Mouse (Mus musculus) cerebellum, adult 9-11 months (tissue): ENCODE measurements around the gene Plcb4.
"Not testable (repeated sequence)": the region's sequence is repeated elsewhere in the genome, so short reads cannot be mapped to it uniquely, and the experiment has no call there.

Experiments
- DNase-seq: peaks from one replicate; pipeline ENCODE4 v3.0.0; 2022

Plcb4 gene

GRCm38 (mm10) chr2:135963089-135963488, 304.3 kb downstream of the Plcb4 start:
- DNase-seq: no peak

GRCm38 (mm10) chr2:135966871-135967557, 308.2 kb downstream of the Plcb4 start:
- peak; percentile 64 for DNase-seq

- peak; percentile 81 for DNase-seq
Measured at GRCm38 (mm10) chr2:135968159-135968558, 309.3 kb downstream of the Plcb4 start.

GRCm38 (mm10) chr2:135970902-135971301, 312.1 kb downstream of the Plcb4 start:
- DNase-seq: no peak

DNA sequence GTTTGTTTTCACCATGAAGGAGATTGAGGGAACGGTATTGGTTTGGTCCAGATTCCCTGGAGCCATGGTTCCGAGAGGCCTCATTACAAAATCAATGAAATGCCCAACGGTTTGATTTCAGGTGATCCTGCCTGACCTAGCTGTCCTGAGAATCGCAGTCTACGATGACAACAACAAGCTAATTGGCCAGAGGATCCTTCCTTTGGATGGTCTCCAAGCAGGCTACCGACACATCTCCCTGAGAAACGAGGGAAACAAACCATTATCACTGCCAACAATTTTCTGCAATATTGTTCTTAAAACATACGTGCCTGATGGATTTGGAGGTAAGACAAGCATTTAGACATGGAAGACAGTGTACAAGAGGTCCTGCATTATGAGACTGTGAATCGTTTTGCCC, 317.2 kb downstream of the Plcb4 start:
- DNase-seq: peak; percentile 38

- DNase-seq: no peak
Measured at GRCm38 (mm10) chr2:135978790-135979189, 320.0 kb downstream of the Plcb4 start.

- no peak for DNase-seq
Measured at GRCm38 (mm10) chr2:135980428-135980827, 321.6 kb downstream of the Plcb4 start.

- no peak for DNase-seq
Measured at GRCm38 (mm10) chr2:135983972-135984371, 325.2 kb downstream of the Plcb4 start.

DNA sequence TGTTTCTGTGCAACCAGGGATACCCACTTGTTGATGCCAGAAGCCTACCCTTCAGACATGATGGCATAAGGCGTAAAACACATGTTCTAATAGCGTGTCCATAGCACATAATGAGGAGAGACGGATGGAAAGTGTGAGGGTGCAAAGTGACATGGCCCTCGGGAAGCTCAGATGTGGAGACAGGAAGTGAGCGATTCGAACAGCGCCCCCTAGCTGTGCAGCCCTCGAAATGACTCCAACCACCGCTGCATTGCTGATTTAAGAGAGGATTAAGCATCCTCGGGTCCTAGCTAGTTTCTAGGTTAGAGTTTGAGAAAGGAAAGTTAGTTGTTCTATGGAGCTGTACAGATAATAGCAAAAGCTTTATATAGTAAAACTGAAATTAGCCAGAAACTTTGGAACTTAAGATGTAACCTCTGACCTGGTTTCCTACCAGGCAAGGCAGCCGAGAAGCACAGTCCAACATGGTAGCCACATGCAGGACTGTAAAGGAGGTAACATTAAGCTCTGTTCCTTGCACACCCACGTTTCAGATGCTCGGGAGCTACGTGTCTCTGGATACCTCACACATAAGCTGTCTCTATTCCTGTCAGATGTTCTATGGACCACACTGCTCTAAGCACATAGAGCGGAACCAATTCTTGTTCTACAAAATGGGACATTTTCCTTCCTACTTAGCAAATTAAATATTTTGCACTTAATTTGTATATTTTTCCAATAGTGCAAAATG, 326.9 kb downstream of the Plcb4 start:
- DNase-seq: no peak

- DNase-seq: not testable (repeated sequence)
Measured at GRCm38 (mm10) chr2:135988475-135988874, 329.7 kb downstream of the Plcb4 start.

DNA sequence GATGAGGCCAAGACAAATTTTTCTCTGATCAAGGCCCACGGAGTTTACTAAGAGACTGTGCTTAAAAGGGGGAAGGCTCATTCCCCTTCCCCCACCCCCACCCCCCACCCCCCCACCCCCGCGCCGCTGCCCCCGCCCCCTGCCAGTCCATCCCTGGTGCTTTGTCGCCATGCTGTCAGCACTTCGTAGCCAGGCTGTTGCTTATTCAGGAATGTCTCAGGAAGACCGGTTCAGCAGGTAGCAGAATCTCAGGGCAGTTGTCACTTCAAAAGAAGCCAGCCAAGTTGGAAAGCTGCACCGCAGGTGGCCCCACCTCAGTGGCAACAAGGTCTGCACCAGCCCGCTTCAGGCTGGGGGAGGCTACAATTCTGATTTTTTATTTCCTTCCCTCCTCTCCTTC, 331.9 kb downstream of the Plcb4 start:
- DNase-seq: not testable (repeated sequence)

- no peak for DNase-seq
Measured at GRCm38 (mm10) chr2:135993314-135993713, 334.5 kb downstream of the Plcb4 start.

GRCm38 (mm10) chr2:135995196-135995595, 336.4 kb downstream of the Plcb4 start:
- DNase-seq: no peak

DNA sequence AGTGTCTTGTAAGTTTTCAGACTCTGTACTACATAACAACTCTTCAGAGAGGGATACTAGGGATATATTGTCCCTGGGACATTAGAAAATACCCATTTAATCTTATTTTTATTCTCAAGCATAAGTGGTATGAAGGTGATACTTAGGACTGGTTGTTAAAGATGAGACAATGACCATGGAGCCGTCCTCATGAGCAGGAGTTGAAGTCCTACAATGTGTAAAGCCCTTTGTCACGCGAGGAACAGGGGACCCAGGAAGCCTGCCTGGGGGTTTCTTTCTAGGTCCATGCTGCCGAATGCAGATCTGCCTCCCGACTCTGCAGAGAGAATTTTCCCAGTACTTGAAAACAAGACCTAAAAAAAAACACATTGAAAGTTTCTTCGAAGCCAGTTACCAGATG, 338.1 kb downstream of the Plcb4 start:
- no peak for DNase-seq

DNA sequence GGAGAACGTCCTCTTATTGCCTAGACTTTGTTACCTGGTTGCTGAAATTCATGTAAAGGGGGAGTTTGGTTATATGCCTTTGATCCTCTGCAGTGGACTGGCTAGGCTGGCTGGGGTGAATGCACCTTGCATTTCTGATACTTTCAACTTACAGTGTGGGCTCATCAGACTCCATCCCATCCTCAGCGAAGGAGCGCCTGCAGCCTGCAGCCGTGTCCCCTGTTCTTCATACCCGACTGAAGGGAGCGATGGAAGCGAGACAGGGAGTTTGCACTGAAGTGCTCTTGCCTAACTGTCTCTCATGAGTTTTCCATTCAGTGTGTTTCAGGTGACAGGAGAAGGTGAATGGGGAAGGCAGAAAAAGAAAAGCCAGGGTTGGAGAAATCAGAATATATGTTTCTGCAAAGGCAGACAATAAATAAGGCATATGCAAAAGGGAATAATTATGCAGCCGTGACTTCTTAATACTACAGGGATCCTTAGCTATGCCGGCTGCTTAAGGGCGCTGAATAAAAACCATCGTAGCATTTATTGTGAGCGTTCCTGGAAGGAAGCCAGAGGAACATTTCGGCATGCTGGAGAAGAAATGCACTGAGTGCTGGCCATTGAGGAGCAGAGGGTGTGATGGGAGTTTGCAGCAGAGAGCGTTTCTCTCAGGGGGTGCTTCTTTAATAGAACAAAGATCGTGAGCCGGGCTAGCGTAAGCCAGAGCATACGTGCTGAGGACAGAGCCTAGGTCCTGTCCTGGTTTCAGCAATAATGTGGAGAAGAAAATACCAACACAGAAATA, 338.7 kb downstream of the Plcb4 start:
- DNase-seq: no peak

- no peak for DNase-seq
Measured at GRCm38 (mm10) chr2:135998886-135999285, 340.1 kb downstream of the Plcb4 start.

- DNase-seq: no peak
Measured at GRCm38 (mm10) chr2:135999361-135999760, 340.6 kb downstream of the Plcb4 start.

DNA sequence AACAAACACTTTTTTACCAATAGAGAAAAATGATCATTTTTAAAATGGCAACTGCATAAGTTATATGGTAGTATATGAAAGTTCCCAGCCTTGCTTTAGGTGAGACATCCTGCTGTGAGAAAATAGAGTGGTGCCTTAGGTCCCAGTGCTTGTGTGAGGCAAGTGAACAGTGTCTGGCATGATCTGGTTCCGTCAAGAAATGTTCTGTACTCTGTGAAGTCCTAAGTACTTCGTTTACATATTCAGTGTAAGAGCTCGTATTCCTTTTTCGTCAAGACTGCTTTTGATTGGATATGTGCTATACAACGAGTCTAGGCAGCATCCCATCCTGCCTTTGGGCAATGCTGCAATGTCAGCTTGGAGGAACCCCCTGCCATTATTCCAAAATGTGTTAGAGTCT, 342.1 kb downstream of the Plcb4 start:
- no peak for DNase-seq

GRCm38 (mm10) chr2:136002118-136002517, 343.3 kb downstream of the Plcb4 start:
- DNase-seq: peak; percentile 37

DNA sequence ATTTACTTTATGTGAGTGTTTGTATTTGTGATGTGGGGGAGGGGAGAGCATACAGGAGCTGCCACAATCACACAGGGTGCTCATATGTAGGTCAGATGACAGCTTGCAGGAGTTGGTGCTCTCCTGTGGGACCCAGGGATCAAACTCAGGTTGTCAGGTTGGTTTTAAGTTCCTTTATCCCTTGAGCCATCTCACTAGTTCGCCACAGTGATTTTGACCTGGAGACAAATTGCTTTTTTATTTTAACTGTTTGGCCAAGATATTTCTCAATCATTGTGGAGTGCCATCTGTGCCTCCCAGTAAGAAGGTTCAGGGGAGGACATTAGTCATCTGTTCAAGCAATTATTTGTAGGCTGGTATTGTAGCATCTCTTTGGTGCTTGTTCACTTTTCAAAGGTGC, 345.0 kb downstream of the Plcb4 start:
- DNase-seq: peak; percentile 63

GRCm38 (mm10) chr2:136006280-136006679, 347.5 kb downstream of the Plcb4 start:
- no peak for DNase-seq

DNA sequence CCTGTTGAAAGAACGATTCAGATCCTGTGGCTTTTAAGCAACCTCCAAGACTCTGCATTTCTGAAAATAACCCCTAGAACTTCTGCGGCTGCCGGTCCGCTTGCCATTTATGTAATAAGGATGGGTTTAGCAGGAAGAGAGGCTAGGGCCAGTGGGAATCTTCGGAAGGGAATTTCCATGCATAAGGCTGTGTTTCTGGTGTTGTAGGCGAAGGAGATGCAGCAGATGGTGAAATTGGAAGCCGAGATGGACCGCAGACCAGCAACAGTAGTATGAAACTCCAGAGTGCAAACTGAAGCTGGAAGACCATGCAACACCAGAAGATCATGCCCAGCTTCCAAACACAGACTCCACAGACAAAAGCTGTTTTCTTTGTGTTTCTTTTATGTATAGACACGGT, 353.9 kb downstream of the Plcb4 start:
- no peak for DNase-seq

DNA sequence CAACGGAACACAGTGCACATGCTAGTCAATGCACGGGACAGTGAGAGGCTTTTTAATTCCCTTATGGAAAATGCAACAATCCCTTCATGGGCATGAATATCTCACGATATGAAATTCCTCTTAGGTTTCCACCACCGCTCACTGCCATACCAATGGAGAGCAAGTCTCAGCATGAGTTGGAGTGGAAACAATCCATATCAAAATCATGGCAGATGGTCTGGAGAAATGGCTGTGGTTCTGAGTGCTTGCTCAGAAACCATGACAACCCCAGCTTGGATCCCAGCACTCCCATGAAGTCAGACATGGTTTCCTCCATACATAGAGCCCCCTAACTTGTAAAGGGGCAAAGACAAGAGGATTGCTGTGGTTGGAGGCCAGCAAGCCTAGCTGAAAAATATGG, 389.7 kb downstream of the Plcb4 start:
- peak; percentile 47 for DNase-seq
